Mouse (Mus musculus) hindbrain, embryonic 10.5 days (tissue): ENCODE data around the gene Hoxc5. TPM values are rescaled to one million over a fixed set of nuclear protein-coding genes. Genes with fewer than 3 reads are reported as not detected.

Source experiments
- DNase-seq: peaks from one replicate; pipeline ENCODE4 v3.0.0-alpha.2; 2017; ENCODE audit warnings: low spot score
- H3K27ac ChIP-seq: fragments of 300-500 bp; sonication (generic); 2 replicates; pipeline ENCODE4 v1.5.1; 2016; ENCODE audit warnings: mild to moderate bottlenecking, moderate library complexity
- H3K27me3 ChIP-seq: fragments of 300-500 bp; sonication (generic); 2 replicates; pipeline ENCODE4 v1.6.1; 2016; ENCODE audit warnings: mild to moderate bottlenecking; ENCODE audit not compliant: poor library complexity, insufficient read depth, severe bottlenecking
- H3K36me3 ChIP-seq: fragments of 300-500 bp; sonication (generic); 2 replicates; pipeline ENCODE4 v1.6.1; 2016; ENCODE audit warnings: mild to moderate bottlenecking, moderate library complexity
- H3K4me1 ChIP-seq: fragments of 300-500 bp; sonication (generic); replicated peaks from 2 replicates; pipeline ENCODE4 v1.6.1; 2016; ENCODE audit warnings: mild to moderate bottlenecking
- H3K4me3 ChIP-seq: fragments of 300-500 bp; sonication (generic); 2 replicates; pipeline ENCODE4 v1.5.1; 2016; ENCODE audit warnings: mild to moderate bottlenecking, moderate library complexity
- H3K9me3 ChIP-seq: fragments of 300-500 bp; sonication (generic); 2 replicates; pipeline ENCODE4 v1.6.1; 2016; ENCODE audit warnings: mild to moderate bottlenecking, moderate library complexity
- WGBS: fragments of 180-500 bp; shearing (Covaris S2); methylation state at CpG from one replicate; pipeline ENCODE4 v1.1.7; 2016; 5-methylcytosine and 5-hydroxymethylcytosine counted together
- polyA plus RNA-seq: library from polyadenylated mRNA; unstranded; fragments of >200 nt; fragmentation: Nextera tagmentation; extraction: Ambion mirVana; gene quantifications from 2 replicates; pipeline ENCODE4 v1.2.1, GENCODE M21; 2016

Gene Hoxc5
- polyA plus RNA-seq, 1 experiment from 2014 or later, result 10.8 TPM

DNA sequence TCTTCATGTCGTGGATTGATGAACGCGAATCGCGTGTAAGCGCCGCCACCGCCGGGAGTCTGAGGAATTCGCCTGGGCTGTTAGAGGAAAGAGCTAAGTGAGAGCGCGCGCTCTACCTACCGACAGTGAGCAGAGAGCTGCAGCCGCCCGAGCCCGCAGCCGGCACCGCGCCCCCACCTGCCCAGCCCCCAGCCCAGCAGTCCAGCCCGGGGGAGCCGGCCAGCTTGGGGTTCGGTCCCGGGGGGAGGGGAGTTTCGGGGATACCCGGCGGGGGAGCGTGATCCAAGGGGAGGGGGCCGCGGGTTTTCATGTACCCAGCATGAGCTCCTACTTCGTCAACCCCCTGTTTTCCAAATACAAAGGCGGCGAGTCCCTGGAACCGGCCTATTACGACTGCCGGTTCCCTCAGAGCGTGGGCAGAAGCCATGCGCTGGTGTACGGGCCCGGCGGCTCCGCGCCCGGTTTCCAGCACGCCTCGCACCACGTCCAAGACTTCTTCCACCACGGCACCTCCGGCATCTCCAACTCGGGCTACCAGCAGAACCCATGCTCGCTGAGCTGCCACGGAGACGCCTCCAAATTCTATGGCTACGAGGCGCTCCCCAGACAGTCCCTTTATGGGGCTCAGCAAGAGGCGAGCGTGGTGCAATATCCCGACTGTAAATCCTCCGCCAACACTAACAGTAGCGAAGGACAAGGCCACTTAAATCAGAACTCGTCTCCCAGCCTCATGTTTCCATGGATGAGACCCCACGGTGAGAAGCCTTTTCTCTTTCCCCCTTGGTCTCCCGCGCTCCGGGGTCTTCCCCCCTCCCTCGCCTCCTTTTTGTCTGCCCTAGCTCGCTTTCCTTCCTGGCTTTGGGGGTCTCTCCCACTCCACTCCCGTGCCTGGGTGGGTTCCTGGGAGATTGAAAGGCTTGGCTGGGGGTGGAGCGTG is 23.5 kb downstream of the Hoxc5 start, which contains the start of gene Hoxc8:
Hoxc8 (plus strand) TSS at position 147 of the 937 bp plus-strand sequence.
- Histone ChIP-seq H3K4me3 (no peak within 1 kb of the TSS), H3K27me3 (peaks cover 100% of the 10 kb centered on the region)
- no peak for DNase-seq

DNA sequence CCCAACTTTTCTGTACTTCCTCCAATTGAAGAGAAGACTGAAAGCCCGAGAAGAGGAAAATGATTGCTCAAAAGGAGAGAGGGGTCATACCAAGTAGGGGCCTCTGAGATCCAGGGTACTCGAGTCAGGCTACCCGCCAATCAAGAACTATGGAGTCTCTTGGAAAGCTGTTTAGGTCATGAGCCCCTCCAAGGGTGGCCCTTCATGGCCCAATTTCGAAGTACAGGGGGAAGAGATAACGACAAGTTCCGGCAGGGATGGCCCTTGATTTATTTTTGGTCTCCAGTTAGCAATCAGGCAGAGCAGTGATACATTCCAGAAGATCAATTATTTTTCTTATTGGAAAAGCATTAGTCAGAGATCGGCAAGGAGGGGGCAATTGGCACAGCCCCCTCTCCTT is 24.5 kb downstream of the Hoxc5 start:
- DNase-seq, result no peak
- no peak overlapping the region for H3K4me3 ChIP-seq
- no peaks in the 10 kb centered on the region for H3K9me3 ChIP-seq
- H3K27me3 ChIP-seq, result peaks cover 100% of the 10 kb centered on the region
- H3K4me1 ChIP-seq, result no peaks in the 10 kb centered on the region
- H3K36me3 ChIP-seq, result no peaks in the 10 kb centered on the region
- no peak overlapping the region for H3K27ac ChIP-seq
- WGBS, result 2% methylated on average over 7 of the region's 7 CpGs

More for the DNA sequence above, 23.5 kb downstream of the Hoxc5 start, which contains the start of gene Hoxc8:
- Histone ChIP-seq H3K9me3 (no peaks in the 10 kb centered on the region), H3K4me1 (no peaks in the 10 kb centered on the region), H3K27ac (no peak within 1 kb of the TSS), H3K36me3 (no peaks in the 10 kb centered on the region)
- 1% methylated on average over 69 of the region's 69 CpGs for WGBS

DNA sequence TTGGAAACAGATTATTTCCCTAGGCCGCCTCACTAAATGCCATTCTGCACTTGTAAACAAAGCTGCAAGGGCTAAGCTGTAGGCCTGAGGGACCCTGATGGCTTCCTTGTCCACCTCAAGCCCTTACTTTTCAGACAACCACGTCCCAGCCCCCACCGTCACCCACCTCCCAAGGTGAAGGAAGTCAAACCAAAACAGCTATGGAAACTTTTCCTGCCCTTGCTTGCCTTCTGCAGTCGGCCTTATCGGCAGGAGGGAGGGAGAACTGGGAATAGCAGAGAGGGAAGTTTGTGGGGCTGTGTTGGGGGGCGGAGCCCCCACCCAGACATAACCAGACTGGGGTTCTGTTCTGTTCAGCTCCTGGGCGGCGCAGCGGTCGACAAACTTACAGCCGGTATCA is 25.0 kb downstream of the Hoxc5 start:
- 1% methylated on average over 11 of the region's 11 CpGs for WGBS
- H3K27me3 ChIP-seq, result peaks cover 100% of the 10 kb centered on the region
- H3K4me1 ChIP-seq, result no peaks in the 10 kb centered on the region
- no peak overlapping the region for H3K4me3 ChIP-seq
- DNase-seq, result peak; percentile 50
- H3K9me3 ChIP-seq, result no peaks in the 10 kb centered on the region
- H3K36me3 ChIP-seq, result no peaks in the 10 kb centered on the region
- H3K27ac ChIP-seq, result no peak overlapping the region

DNA sequence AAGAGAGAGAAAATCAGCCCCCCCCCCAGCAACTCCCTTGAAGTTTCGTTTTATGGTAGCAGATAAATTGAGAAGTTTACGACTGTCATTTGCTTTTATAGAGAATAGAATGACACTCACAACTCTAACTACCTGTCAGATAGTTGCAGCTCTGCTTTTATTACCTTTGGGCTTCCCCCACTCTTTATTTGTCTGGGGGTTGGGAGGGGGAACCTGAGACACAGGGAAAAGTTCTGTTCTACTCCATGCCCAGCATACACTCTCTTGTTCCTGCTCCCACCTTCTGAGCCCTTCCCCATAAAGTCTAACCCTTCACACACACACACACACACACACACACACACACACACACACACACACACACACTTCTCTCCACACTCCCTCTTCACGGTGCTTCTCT is 25.6 kb downstream of the Hoxc5 start:
- DNase-seq, result no peak
- Histone ChIP-seq H3K27me3 (peaks cover 100% of the 10 kb centered on the region), H3K9me3 (no peaks in the 10 kb centered on the region), H3K4me1 (no peaks in the 10 kb centered on the region), H3K36me3 (no peaks in the 10 kb centered on the region), H3K27ac (no peak overlapping the region), H3K4me3 (no peak overlapping the region)
- WGBS, result under 1% methylated on average over 3 of the region's 3 CpGs

DNA sequence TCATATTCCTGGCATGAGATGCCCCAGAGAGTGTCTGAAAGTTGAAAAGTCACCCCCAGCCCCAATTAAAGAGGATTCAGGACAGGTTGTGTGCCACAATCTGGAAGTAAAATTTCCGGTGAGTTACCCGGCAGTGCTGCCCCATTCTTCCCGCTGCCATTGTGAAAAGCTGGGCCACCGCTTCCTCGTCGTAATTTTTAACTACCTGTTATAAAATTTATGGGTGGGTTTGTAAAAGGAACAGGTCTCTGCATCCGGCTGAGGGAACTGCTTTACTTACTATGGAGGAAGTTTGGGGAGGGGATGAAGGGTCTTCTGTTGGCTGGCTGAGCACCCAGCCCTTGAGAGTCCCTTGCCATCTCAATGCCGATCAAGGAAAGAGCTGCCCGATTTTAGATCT is 29.3 kb downstream of the Hoxc5 start:
- DNase-seq, result no peak
- peaks cover 9% of the 10 kb centered on the region for H3K4me1 ChIP-seq
- 2% methylated on average over 9 of the region's 9 CpGs for WGBS
- H3K36me3 ChIP-seq, result no peaks in the 10 kb centered on the region
- H3K9me3 ChIP-seq, result no peaks in the 10 kb centered on the region
- H3K27ac ChIP-seq, result no peak overlapping the region
- H3K4me3 ChIP-seq, result no peak overlapping the region
- H3K27me3 ChIP-seq, result peaks cover 100% of the 10 kb centered on the region

DNA sequence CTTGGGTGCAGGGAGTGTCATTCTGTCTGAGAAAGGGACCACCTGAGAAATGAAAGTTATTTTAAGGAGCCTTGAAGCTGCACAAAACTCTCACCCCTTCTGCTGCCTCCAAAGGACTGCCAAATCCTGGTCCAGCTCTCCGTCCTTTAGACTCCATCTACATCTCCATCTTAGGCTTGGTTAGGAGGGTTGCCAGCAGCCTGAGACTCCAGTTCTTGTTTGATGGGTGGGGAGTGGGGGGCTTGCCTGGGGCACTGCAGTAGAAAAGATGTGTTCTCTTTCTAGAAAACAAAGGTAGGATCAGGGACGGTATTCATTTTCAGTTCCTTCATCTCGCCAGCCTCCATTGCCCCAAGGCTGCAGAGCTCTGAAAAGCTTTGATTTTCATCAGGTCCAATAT is 30.2 kb downstream of the Hoxc5 start:
- Histone ChIP-seq H3K27me3 (peaks cover 100% of the 10 kb centered on the region), H3K4me1 (peaks cover 9% of the 10 kb centered on the region), H3K36me3 (no peaks in the 10 kb centered on the region), H3K4me3 (no peak overlapping the region), H3K9me3 (no peaks in the 10 kb centered on the region), H3K27ac (no peak overlapping the region)
- DNase-seq, result no peak
- WGBS, result under 1% methylated on average over 3 of the region's 3 CpGs

DNA sequence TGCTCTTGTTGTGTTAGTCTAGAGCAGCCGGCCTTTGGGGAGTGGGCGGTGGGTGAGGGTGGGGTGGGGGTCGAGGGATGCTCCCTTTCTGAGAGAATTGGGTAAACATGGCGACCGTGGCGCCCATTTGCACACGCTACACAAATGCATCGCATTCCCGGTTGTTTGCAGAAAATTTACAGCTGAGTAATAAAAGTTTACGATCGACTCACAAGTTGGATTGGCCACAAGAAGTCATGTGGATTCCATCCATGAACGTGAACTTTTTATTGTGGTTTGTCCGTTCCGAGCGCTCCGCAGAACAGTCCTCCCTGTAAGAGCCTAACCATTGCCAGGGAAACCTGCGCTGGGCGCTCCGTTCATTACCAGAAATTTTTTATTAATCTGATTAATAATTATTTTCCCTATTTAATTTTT is 30.7 kb downstream of the Hoxc5 start, which contains the start of gene Hoxc6:
Hoxc6 (plus strand) TSS at position 319 of the 417 bp plus-strand sequence.
- Histone ChIP-seq H3K27me3 (peaks cover 100% of the 10 kb centered on the region), H3K9me3 (no peaks in the 10 kb centered on the region), H3K36me3 (no peaks in the 10 kb centered on the region), H3K4me3 (peak within 1 kb of the TSS; percentile 42), H3K27ac (no peak within 1 kb of the TSS), H3K4me1 (peaks cover 9% of the 10 kb centered on the region)
- DNase-seq, result no peak
- 1% methylated on average over 19 of the region's 19 CpGs for WGBS

DNA sequence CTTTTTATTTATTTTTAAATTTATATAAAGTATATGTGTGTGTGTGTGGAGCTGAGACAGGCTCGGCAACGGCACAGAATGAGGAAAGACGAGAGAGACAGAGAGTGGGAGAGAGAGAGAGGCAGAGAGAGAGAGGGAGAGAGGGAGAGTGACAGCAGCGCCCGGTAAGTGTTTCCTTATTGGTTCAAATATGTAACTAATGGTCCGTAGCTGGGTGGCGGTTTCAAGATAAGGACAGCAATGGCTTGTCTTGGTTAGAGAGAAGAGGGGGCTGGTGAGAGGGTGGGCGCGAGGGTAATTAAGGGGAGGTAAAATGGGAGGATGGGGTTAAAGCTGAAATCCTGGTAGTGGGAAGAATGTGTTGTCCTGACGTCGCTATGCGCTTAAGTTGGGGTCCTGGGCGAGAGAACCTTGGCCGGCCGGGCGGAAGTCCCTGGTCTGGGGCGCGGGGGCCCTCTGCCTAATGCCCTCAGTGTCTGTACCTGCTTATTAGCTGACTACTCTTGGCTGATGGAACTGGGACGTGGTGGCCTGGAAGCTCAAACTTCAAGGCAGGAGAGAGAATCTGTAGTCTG is 31.5 kb downstream of the Hoxc5 start:
- no peaks in the 10 kb centered on the region for H3K36me3 ChIP-seq
- no peaks in the 10 kb centered on the region for H3K9me3 ChIP-seq
- no peak for DNase-seq
- WGBS, result under 1% methylated on average over 19 of the region's 19 CpGs
- H3K4me1 ChIP-seq, result peaks cover 9% of the 10 kb centered on the region
- H3K4me3 ChIP-seq, result peak overlapping the region; percentile 42; the same call in 1 of the 2 replicates
- no peak overlapping the region for H3K27ac ChIP-seq
- peaks cover 100% of the 10 kb centered on the region for H3K27me3 ChIP-seq

DNA sequence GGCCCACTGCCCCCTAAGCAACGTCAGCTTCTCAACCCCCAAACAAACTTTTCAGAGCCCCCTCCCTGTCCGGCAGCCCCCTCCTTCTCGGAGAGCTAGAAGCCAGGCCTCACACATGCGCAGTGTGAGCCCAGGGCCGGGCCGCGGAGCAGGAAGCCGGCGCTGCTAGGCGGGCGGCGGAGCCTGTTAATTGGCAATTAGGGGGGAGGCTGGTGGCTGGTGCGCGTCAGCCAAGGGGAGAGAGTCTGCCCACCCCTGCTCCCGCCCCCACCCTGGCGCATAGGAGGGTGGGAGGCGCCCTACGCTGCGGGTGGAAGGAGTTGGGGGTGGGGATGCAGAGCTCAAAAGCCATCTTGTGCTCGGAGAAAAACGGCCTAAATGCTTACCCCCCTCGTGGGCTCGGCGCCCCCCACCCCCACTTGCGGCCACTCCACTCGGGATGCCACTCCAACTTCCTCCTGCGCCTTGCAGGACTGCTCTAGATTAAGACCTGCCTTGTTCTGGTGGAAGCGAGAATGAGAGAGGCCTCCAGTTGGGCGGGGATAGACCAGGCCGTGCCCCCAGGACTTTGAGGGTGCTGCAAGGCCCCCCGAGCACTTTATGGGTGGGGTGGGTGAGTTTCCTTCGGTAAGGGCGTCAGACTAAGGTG is 32.1 kb downstream of the Hoxc5 start:
- Histone ChIP-seq H3K36me3 (no peaks in the 10 kb centered on the region), H3K27ac (no peak overlapping the region), H3K9me3 (no peaks in the 10 kb centered on the region), H3K4me3 (peak overlapping the region; percentile 42), H3K4me1 (peaks cover 9% of the 10 kb centered on the region), H3K27me3 (peaks cover 100% of the 10 kb centered on the region)
- no peak for DNase-seq
- WGBS, result under 1% methylated on average over 33 of the region's 33 CpGs

DNA sequence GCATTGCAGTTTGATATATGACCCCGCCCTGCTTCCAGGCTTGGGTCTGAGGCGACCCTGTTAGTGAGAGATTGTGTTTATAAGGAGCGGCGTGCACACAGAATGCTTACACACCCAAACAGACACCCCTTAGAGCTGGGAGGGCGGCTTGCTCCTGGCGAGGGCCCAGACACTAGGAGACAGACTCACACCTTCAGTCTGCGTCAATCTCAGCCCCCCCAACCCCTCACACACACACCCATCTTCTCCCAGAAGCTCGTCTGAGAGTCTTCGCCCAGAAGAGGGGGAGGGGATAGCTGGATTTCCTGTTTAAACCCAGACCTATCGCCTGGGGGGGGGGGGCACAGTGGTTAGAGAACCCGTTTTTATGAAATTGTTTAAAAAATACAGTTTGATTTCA is 32.7 kb downstream of the Hoxc5 start:
- Histone ChIP-seq H3K9me3 (no peaks in the 10 kb centered on the region), H3K4me3 (no peak overlapping the region), H3K36me3 (no peaks in the 10 kb centered on the region), H3K4me1 (peaks cover 9% of the 10 kb centered on the region), H3K27ac (no peak overlapping the region), H3K27me3 (peaks cover 100% of the 10 kb centered on the region)
- DNase-seq, result no peak
- under 1% methylated on average over 10 of the region's 11 CpGs for WGBS

DNA sequence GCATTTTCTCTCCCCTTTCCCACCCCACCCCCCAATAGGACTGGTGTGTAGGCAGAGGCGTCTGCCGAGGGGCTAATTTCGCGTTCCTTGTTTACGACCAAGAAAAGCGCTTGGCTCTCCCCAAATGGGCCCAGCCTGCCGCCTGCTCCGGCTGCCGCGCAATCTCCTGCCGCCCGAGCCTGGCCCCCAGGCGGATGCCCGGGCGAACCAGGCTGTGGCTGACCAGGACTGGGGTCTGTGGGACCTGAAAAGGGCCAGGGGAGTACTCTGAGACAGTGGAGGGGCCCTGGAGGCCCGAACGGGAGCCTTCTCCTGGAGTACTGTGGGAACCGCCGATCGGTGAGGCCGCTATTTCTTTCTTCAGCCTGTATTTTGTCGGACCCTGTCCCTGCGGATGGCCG is 33.3 kb downstream of the Hoxc5 start:
- no peaks in the 10 kb centered on the region for H3K9me3 ChIP-seq
- WGBS, result under 1% methylated on average over 24 of the region's 24 CpGs
- no peaks in the 10 kb centered on the region for H3K36me3 ChIP-seq
- DNase-seq, result no peak
- H3K4me3 ChIP-seq, result no peak overlapping the region
- H3K27me3 ChIP-seq, result peaks cover 100% of the 10 kb centered on the region
- peaks cover 9% of the 10 kb centered on the region for H3K4me1 ChIP-seq
- no peak overlapping the region for H3K27ac ChIP-seq

DNA sequence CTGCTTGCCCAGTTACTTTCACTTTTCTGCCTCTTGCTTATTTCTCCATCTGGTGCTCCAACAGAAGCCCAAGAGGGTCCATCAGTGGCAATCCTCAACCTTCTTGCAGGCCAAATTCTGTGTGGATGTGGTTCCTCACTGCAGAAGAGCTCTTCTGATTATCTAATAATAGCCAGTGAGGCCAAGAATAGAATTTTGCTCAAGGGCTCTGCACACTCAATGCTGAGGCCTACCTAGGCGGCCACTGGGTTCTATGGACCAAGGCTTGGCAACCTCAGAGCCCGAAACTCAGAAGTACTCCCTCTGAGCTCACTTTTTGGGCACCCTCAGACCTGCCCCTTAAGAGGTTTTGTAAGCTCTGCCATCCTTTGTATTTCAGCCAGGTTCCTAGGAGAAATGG is 34.1 kb downstream of the Hoxc5 start:
- DNase-seq, result no peak
- Histone ChIP-seq H3K27ac (no peak overlapping the region), H3K9me3 (no peaks in the 10 kb centered on the region), H3K4me1 (peaks cover 9% of the 10 kb centered on the region), H3K4me3 (no peak overlapping the region), H3K27me3 (peaks cover 100% of the 10 kb centered on the region), H3K36me3 (no peaks in the 10 kb centered on the region)
- WGBS, result 6% methylated on average over 2 of the region's 2 CpGs

DNA sequence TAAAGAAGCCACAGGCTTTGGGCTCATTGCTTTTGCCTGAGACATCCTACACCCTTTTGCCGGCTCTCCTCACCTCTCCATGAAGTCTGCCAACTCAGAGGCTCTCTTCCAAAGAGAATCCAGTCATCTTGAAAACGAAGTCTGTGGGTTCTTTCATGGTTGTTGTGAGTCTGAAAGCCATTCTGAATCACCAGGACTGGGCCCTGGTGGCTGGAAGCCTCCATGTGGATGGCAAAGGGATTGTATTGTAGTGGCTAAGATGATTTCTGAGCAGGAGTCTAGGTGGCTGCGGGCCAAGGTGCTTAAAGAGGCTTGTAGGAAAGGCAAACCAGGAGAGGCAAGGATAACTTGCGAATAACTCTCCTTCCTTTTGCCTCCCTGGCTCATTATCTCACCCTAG is 34.9 kb downstream of the Hoxc5 start:
- WGBS, result 3% methylated on average over 4 of the region's 4 CpGs

More for the DNA sequence above, 34.9 kb downstream of the Hoxc5 start:
- peaks cover 100% of the 10 kb centered on the region for H3K27me3 ChIP-seq
- H3K9me3 ChIP-seq, result no peaks in the 10 kb centered on the region
- H3K4me1 ChIP-seq, result peaks cover 9% of the 10 kb centered on the region
- no peak overlapping the region for H3K4me3 ChIP-seq
- no peak overlapping the region for H3K27ac ChIP-seq
- no peaks in the 10 kb centered on the region for H3K36me3 ChIP-seq
- no peak for DNase-seq
